Mouse (Mus musculus): Measurements from ENCODE around the gene Tcf7l1.

GRCm38 (mm10) chr6:72778779-72779776 is 10.0 kb downstream of the Tcf7l1 start:
- TF ChIP-seq CTCF (IDR thresholded peaks at IDR 0.05; ENCODE audit: borderline replicate concordance, control insufficient read depth, extremely low read depth, insufficient read depth, low read length, poor library complexity) = no peak
- no peak for TF ChIP-seq POLR2A (IDR thresholded peaks at IDR 0.05; ENCODE audit: control insufficient read depth, extremely low read depth, insufficient read depth, low read length, poor library complexity)

Measured in thymus, adult 2 months (tissue).